Mouse (Mus musculus) kidney, adult 18-20 months (tissue): Measurements from ENCODE around the gene Ghrh.

ENCODE experiments used
- DNase-seq: peaks from one replicate; pipeline ENCODE4 v3.0.0; 2021

Ghrh gene

GRCm38 (mm10) chr2:157343337-157343736 lies 4.0 kb downstream of the Ghrh start:
- no peak for DNase-seq

- DNase-seq: no peak
Observed at GRCm38 (mm10) chr2:157342328-157342926, 4.9 kb downstream of the Ghrh start.

DNA sequence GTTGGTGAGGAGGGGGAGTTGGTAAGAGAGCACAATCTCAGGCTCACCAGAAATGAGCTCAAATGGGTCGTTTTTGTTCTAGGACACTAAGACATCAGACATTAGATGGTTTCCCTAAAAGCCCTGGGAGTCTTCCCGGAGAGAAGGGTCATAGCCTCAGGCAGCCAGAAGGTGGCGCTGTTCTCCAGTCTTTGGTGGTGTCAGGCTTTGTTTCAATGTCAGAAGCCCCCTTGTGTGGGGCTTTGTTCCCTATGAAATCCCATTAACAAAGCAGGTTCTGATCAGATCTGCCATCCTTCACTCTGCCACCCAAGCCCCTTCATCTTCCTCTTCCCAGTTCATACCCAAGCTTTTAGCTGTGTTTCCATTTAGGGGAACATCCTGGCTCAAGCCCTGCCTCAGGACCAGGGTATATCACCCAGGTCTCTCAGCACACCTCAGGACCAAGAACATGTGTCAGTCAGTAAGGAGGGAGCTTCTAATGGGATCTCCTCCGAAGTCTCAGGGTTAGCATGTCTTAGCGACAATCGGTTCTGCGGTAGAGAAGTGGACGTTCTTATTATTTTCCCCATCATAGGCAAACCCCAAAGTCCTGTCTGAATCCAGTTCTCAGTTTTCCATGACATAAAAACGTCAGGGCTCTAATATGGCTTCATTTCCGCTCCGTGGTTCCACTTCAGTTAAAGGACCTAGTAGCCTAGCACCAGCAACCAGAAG lies 5.6 kb downstream of the Ghrh start:
- DNase-seq: peak; percentile 68

- DNase-seq: no peak
Observed at GRCm38 (mm10) chr2:157340221-157340741, 7.0 kb downstream of the Ghrh start.

- no peak for DNase-seq
Observed at GRCm38 (mm10) chr2:157339532-157339931, 7.8 kb downstream of the Ghrh start.

GRCm38 (mm10) chr2:157338663-157339062 lies 8.6 kb downstream of the Ghrh start:
- DNase-seq: peak; percentile 67

- DNase-seq: no peak
Observed at GRCm38 (mm10) chr2:157332059-157332458, 15.2 kb downstream of the Ghrh start.

DNA sequence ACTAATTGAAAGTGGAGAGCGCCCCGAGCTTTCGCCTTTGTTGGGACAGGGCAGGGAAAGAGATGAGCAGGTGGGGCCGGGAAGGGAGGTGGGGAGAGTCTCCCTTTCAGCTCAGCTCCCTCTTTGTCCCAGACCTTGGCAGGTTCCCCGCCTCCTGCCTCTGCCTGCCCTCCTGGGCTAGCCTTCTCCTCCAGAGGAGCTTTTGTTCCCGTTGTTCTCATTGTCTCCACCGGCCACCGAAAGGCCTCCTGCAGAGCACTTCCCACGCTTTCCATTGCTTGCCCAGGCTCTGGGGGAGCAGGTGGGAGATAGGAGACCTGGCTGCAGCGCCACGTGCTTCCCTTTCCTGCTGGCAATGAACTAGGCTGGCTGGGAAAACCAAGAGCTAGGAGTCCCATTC lies 18.7 kb downstream of the Ghrh start:
- no peak for DNase-seq

DNA sequence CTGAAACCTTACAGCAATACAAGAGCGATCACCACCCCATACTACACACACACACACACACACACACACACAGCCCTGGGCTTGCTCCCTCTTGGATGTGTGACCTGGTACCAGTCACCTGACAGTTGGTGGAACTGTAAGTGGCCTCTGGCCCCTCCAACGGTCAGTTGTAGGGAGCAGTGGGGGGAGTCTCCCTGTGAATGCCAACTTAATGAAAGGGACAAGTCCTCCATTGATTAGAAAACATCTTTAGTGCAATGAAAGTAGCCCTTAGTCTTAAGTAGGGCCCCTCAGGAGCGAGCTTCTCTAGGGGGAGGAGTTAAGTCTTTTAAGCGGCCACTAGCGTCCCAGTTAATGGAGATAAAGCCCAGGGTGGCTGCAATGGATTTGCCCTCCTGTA lies 19.2 kb downstream of the Ghrh start:
- DNase-seq: no peak

DNA sequence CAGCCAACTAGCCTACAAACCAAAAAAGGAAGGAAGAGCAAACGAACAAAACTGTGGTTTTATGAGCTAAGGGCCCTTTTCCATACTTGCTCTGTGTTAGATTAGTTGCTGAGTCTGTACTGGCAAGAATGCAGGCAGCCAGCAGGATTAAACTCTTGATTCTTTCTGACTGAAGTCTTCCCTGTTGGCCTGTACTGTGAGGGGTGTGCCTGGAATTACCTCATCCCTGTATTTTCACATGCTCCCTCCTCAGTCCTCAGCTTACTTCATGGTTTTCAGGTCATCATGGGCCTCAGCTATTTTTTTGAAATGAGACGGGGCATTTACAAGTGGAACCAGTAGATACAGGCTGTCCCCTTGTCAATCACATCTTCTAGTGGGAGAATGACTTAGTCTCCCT lies 22.1 kb downstream of the Ghrh start:
- DNase-seq: no peak

DNA sequence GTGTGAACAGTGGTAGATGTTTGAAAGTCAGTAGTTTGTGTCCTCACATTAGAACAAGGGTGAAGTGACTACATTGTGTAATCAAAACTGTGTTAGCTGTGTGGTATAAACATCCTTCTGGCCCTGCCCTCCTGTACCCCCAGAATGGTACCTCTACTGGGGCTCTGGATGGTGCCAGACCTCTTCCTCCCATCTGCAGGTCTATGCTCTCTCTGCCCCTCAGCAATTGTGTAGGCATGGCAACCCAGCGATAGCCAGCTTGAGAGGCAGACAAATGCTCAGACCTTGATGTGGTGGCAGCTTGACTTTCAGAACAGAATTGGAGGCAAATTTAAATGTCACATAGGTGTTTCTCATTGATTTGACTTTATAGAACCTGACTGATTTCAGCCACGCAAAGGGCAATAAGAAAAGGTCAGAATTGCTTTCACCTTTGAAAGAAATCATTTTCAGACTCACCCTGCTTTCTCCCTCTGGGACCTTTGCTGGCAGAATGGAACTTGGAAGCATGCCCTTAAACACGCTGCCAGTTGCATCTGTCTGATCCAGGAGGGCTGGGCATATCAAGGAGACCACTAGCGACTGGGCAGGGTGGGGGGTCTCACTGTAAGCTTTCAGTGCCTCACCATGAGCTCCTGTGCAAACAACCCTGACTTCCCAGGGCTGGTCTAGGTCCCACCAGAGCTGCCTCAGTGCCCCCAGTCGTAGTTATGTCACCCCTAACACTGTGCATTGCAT lies 25.1 kb downstream of the Ghrh start:
- no peak for DNase-seq

DNA sequence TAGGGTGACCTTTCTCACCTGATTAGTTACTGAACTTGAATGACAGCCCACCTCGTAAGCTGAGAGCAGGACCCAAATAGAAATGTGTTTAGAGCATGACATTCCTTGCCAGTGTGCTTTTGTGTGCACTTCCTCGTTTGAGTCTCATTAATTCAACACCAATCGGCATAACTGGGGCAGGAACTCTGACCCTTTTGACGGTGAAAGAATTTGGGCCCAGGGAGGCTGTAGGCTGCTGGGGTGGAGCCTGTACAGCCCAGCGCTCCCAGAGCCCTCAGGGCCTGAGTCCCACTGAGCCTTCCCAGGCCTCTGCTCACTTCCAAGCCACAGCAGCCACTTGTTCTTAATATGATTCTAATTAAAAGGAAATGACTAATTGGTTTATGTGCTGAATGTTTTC lies 26.4 kb downstream of the Ghrh start:
- peak; percentile 20 for DNase-seq

- no peak for DNase-seq
Observed at GRCm38 (mm10) chr2:157320135-157320534, 27.2 kb downstream of the Ghrh start.

- DNase-seq: no peak
Observed at GRCm38 (mm10) chr2:157317220-157317619, 30.1 kb downstream of the Ghrh start.

DNA sequence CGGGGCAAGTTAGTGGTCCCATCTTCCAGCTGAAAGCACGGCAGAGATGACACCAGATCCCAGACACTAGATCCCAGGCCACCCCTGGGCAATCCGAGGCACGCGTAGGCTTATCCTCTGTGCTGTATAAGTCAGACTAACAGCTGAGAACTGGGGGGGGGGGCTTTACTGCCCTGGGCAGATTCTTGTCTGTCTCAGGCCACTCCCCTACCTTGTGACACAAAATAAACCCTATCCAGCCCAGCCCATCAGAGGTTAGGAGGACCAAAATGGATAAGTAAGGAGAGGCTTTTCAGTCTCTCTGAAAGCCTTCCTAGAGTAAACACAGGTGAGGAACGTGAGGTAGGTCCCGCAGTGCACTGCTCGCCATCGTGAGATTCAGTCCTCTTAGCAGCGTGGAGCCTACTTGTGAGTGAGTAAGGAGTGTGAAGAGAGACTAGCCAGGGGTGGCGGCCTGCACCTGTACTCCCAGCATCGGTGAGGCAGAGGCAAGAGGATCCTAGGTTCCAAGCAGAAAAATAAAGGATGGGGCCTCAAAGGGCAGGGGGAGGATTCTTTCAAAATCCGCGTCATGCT lies 30.9 kb downstream of the Ghrh start:
- no peak for DNase-seq

DNA sequence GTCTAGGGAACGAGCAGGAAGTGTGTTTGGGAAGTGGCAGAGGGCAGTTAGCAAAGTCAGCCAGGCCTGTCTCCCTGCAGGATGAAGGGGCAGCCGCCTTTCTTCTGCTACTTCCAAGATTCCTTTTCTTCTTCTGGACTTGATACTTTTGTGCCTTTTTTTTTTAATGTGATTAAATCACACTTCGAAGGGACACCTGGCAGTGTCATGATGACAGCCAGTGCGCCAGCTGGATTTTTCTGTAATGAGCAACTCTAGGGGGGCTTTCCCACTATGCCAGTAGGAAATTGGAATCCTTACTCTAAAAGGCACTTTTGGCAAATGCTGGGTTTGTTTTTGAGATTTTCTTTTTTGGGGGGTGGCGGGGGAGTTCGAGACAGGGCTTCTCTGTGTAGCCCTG lies 31.8 kb downstream of the Ghrh start:
- DNase-seq: no peak

- DNase-seq: peak; percentile 12
Observed at GRCm38 (mm10) chr2:157314310-157314709, 33.0 kb downstream of the Ghrh start.

DNA sequence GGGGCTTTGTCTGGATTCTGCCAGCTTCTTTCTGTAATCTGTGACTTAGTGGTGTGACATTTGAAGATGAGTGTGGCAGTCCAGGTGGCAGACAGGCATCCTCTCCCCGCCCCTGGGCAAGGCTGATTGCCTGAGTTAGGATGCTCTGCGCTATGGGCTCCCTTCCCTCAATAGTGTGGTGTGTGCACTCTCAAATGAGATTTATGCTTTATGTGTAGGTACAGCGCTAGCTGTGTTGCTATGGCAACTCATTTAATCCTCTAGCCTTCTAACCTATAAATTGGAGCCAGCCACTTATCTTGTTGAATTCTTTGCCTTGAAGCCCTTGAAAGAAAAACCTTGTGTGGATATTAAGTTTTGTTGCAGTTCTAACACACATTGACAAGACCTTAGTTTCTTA lies 33.6 kb downstream of the Ghrh start:
- DNase-seq: no peak

DNA sequence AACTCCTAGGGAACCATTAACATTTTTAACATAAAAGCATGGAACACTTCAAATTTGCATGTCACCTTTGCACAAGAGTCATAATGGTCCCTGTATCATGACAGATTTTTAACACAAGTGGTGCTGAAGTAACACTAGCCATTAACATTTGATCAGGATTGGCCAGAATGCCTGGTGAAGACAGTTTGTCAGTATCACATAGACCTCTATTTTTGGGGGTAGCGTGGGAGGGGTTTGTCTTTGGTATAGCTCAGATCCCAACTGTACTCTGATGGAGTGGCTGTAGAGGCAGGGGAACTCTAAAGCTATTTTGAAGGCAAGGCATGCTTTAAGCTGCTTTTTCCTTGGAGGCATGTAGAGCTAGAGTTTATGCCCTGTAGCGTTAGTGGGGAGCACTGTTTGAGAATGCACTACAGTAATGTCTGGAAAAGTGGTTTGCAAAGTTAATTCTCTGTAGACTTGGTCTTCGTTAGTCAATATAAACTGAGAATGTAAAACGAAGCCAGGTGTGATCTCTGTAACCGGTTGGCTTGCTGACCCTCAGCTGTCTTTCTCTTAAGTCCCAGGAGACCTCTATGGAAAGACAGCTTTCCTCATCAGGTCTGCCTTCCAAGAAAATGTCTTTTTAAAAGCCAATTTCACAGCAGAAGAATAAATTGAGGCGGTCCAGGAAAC lies 36.2 kb downstream of the Ghrh start:
- DNase-seq: no peak

DNA sequence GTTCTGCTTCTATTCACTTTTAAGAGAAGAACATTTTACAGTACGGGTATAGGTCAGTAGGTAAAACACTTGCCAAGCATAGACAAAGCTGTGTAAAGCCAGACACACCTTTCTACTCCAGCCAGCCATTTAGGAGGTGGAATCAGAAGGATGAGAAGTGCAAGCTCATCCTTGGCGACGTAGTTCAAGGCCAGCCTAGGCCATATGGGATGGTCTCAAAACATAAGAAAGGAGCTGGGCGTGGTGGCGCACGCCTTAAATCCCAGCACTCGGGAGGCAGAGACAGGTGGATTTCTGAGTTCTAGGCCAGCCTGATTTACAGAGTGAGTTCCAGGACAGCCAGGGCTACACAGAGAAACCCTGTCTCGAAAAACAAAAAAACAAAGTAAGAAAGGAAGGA lies 37.7 kb downstream of the Ghrh start:
- DNase-seq: no peak

DNA sequence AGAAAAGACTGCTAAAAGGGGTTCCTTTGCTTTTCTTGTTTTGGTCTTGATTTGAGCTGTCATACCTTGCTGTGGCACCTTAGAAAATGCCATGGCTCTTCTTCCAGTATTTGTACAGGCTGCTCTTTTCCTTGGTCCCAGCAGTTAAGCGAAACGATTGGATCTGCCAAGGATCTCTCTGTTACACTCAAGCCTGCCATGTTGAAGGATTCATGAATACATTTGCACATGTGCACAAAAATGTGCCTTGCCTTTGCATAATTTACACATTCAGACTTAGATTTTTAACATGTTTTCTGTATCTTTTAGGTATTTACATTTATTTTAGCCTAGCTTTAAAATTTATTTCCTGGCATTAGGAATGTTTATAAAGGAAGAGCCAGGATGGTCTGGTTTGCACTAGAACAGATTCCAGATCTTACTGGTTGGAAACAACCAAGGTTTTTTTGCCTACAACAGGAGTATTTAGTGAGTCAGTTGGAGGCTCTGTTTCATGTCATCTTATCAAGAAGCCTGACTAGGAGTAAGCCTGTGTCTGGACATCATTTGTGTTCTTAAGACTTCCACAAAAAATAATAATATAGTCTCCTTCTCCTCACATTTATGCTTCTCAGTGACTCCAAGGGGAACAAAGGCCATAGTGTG lies 38.9 kb downstream of the Ghrh start:
- DNase-seq: no peak

GRCm38 (mm10) chr2:157307715-157308265 lies 39.5 kb downstream of the Ghrh start:
- DNase-seq: no peak
